In the genomic region with DNA sequence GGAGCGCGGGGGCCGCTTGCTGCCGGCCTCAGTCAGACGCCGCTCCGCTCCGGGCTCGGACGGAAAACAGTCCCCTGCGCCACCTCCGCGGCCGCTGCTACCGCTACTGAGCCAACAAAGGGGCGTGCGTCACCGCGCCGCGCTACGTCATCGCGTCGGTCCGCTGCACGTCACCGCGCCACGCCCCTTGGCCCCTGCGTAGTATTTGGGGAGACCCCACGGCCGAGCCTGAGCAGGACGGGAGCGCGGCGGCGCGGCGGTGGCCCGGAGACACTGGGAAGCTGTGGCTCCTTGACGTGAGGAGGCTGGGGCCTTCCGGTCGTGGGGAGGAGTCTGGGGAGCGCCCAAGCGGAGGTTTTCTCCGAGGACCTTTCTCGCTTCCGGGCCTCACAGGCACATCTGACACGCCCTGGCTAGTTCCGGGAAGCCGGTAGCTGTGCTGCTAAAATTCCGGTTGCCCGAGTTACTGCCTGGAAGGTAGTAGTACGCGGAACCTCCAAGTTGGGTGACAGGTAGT, we compare ENCODE assay signal across 7 mouse cellular contexts. TPM values are rescaled to one million over a fixed set of nuclear protein-coding genes. Genes with fewer than 3 reads are reported as not detected.
DNase-seq lines count a peak whose midpoint lies in the region; ATAC-seq lines count a peak whose summit lies in the region.

A gene (minus strand): TSS at position 70 of the 517 bp plus-strand sequence.

- H3K9me3 ChIP-seq in intestine, embryonic 16.5 days (ENCODE audit: control insufficient read depth, low read length), result no peaks in the 10 kb centered on the region
- H3K9me3 ChIP-seq in midbrain, embryonic 11.5 days (ENCODE audit: control insufficient read depth, low read length), result no peaks in the 10 kb centered on the region

- WGBS in intestine, embryonic 16.5 days, result under 1% methylated on average over 51 of the region's 56 CpGs
- WGBS in midbrain, embryonic 11.5 days, result under 1% methylated on average over 55 of the region's 56 CpGs

- peak; percentile 99 for ATAC-seq in intestine, embryonic 16.5 days
- ATAC-seq in midbrain, embryonic 11.5 days (ENCODE audit: low FRiP score), result peak; percentile 98

- H3K4me3 ChIP-seq in intestine, embryonic 16.5 days (ENCODE audit: low read length), result peak within 1 kb of the TSS; percentile 98
- peak within 1 kb of the TSS; percentile 99 for H3K4me3 ChIP-seq in midbrain, embryonic 11.5 days (ENCODE audit: low read depth, low read length)

- H3K27me3 ChIP-seq in intestine, embryonic 16.5 days (replicated peaks; ENCODE audit: control insufficient read depth, insufficient read depth, low read length), result no peaks in the 10 kb centered on the region
- no peaks in the 10 kb centered on the region for H3K27me3 ChIP-seq in midbrain, embryonic 11.5 days (ENCODE audit: control insufficient read depth, insufficient read depth, low read length)

- H3K4me2 ChIP-seq in intestine, embryonic 16.5 days (ENCODE audit: low read depth, low read length), result peak within 1 kb of the TSS; percentile 86
- H3K4me2 ChIP-seq in midbrain, embryonic 11.5 days, result peak within 1 kb of the TSS; percentile 83

- no peaks in the 10 kb centered on the region for H3K36me3 ChIP-seq in intestine, embryonic 16.5 days (ENCODE audit: control insufficient read depth, insufficient read depth, low read length)
- H3K36me3 ChIP-seq in midbrain, embryonic 11.5 days (ENCODE audit: control insufficient read depth, insufficient read depth, low read length), result no peaks in the 10 kb centered on the region

- intact Hi-C loops in left cerebral cortex, postnatal 36 days (cut with DNase I), result loop anchor here (1.0 to 2.0 kb wide), 3 partner anchors 52 to 195 kb away; a partner anchor contains a TSS

- peak within 1 kb of the TSS; percentile 99 for H3K9ac ChIP-seq in intestine, embryonic 16.5 days (ENCODE audit: low read depth, low read length)
- H3K9ac ChIP-seq in midbrain, embryonic 11.5 days (ENCODE audit: low read length), result peak within 1 kb of the TSS; percentile 99

- H3K27ac ChIP-seq in intestine, embryonic 16.5 days (ENCODE audit: low read length), result peak within 1 kb of the TSS; percentile 97
- peak within 1 kb of the TSS; percentile 99 for H3K27ac ChIP-seq in midbrain, embryonic 11.5 days (ENCODE audit: low read depth, low read length)

- H3K4me1 ChIP-seq in intestine, embryonic 16.5 days (ENCODE audit: control insufficient read depth, insufficient read depth, low read length), result peaks cover 5% of the 10 kb centered on the region
- peaks cover 7% of the 10 kb centered on the region for H3K4me1 ChIP-seq in midbrain, embryonic 11.5 days (ENCODE audit: control insufficient read depth, insufficient read depth, low read length)

- peak; percentile 98 for DNase-seq in adrenal gland, adult 8-10 months
- peak; percentile 99 for DNase-seq in embryo, embryonic 9.5 days (ENCODE audit: extremely low spot score)
- DNase-seq in gastrocnemius, postnatal 4 days (ENCODE audit: low spot score in 2 of 2), result peak; percentile 97 to 99
- DNase-seq in left cerebral cortex, postnatal 36 days (ENCODE audit: low spot score in 2 of 2), result peak; percentile 99
- DNase-seq in midbrain, embryonic 11.5 days (ENCODE audit: low spot score, missing footprints), result peak; percentile 100
- DNase-seq in skeletal muscle tissue, adult 2 months (ENCODE audit: low read depth, low spot score), result peak; percentile 98

RNA-seq across cellular contexts. Expression of the gene that starts here (rescaled TPM):
- 100 to 1,000 TPM; 107 to 144 (median 120) TPM for total RNA-seq in adrenal gland, adult 8-10 months (2022)
- 100 to 1,000 TPM in 1 of 2 experiments, 10 to 100 TPM in 1; 92.5 to 101 TPM for total RNA-seq in gastrocnemius, postnatal 4 days (2021)
- 7.2 and 7.7 TPM in 2 replicates for polyA plus RNA-seq in intestine, embryonic 16.5 days (2015; fragmentation: Nextera tagmentation; extraction: Ambion mirVana)
- total RNA-seq in left cerebral cortex, postnatal 36 days (2021), result 100 to 1,000 TPM; 101 to 125 TPM
- 15.3 and 17.3 TPM in 2 replicates for polyA plus RNA-seq in midbrain, embryonic 11.5 days (2014; fragmentation: Nextera tagmentation; extraction: Ambion mirVana)

Comparison
In these comparisons a context has a peak if more than half of its experiments do, and no peak if none do; other contexts are left out.
1. Peak in every context shown above with its lines: DNase-seq, ATAC-seq, H3K4me3 ChIP-seq and H3K27ac ChIP-seq.